ENCODE assay signal across 8 mouse cellular contexts in genomic region chr1:42953482-42953822, GRCm38 (mm10). TPM values are rescaled to one million over a fixed set of nuclear protein-coding genes. Genes with fewer than 3 reads are reported as not detected.
DNase-seq lines count a peak whose midpoint lies in the region; ATAC-seq and TF ChIP-seq lines count a peak whose summit lies in the region.

No protein-coding gene starts in this region.

- H3K4me3 ChIP-seq in lung, adult 2 months (replicated peaks; ENCODE audit: extremely low read depth, low read depth, low read length) = peak overlapping the region; percentile 18
- peak overlapping the region; percentile 68 for H3K4me3 ChIP-seq in embryonic facial prominence, embryonic 13.5 days
- peak overlapping the region; percentile 86 for H3K4me3 ChIP-seq in neural tube, embryonic 14.5 days (ENCODE audit: low read depth, low read length)

- ATAC-seq in embryonic facial prominence, embryonic 13.5 days (ENCODE audit: insufficient number of reproducible peaks, insufficient read depth, low FRiP score, low TSS enrichment, low read depth) = no peak
- ATAC-seq in inflammation-experienced regulatory T-cells, adult 6 months = peak; percentile 49
- peak; percentile 68 for ATAC-seq in neural tube, embryonic 14.5 days (ENCODE audit: low read depth)

- H3K4me2 ChIP-seq in embryonic facial prominence, embryonic 13.5 days = peak overlapping the region; percentile 71
- H3K4me2 ChIP-seq in neural tube, embryonic 14.5 days (ENCODE audit: low read depth, low read length) = peak overlapping the region; percentile 72

- no peaks in the 10 kb centered on the region for H3K27me3 ChIP-seq in embryonic facial prominence, embryonic 13.5 days
- no peaks in the 10 kb centered on the region for H3K27me3 ChIP-seq in neural tube, embryonic 14.5 days (ENCODE audit: control insufficient read depth, insufficient read depth, low read length)

- no peak for DNase-seq in lung, adult 2 months
- no peak for DNase-seq in lung, postnatal 4 days
- no peak for DNase-seq in layer of hippocampus, adult 11-12 months (ENCODE audit: low spot score)
- no peak for DNase-seq in adrenal gland, adult (ENCODE audit: inconsistent age in 2 of 2, low spot score in 1 of 2)
- DNase-seq in c-Kit-positive CD71-positive TER-119-positive erythroid progenitor cells, embryonic 14.5 days (ENCODE audit: low spot score) = no peak

- TF ChIP-seq CTCF in lung, adult 2 months (IDR thresholded peaks at IDR 0.05; ENCODE audit: insufficient read depth, low read length) = no peak

- TF ChIP-seq POLR2A in lung, adult 2 months (IDR thresholded peaks at IDR 0.05; ENCODE audit: borderline replicate concordance, extremely low read depth, low read depth, low read length) = no peak

- 2% methylated on average over 16 of the region's 16 CpGs for WGBS in lung, adult 2 months
- WGBS in embryonic facial prominence, embryonic 13.5 days = 1% methylated on average over 16 of the region's 16 CpGs
- WGBS in neural tube, embryonic 14.5 days = 1% methylated on average over 16 of the region's 16 CpGs

- no peaks in the 10 kb centered on the region for H3K9me3 ChIP-seq in embryonic facial prominence, embryonic 13.5 days
- no peaks in the 10 kb centered on the region for H3K9me3 ChIP-seq in neural tube, embryonic 14.5 days (ENCODE audit: control insufficient read depth, low read length)

- H3K27ac ChIP-seq in embryonic facial prominence, embryonic 13.5 days = peak overlapping the region; percentile 88
- H3K27ac ChIP-seq in neural tube, embryonic 14.5 days (ENCODE audit: low read depth, low read length) = peak overlapping the region; percentile 82

- no peaks in the 10 kb centered on the region for H3K36me3 ChIP-seq in embryonic facial prominence, embryonic 13.5 days
- no peaks in the 10 kb centered on the region for H3K36me3 ChIP-seq in neural tube, embryonic 14.5 days (ENCODE audit: control insufficient read depth, insufficient read depth, low read length)

- peaks cover 5% of the 10 kb centered on the region for H3K4me1 ChIP-seq in lung, adult 2 months (ENCODE audit: control insufficient read depth, insufficient read depth, low read length)
- peaks cover 10% of the 10 kb centered on the region for H3K4me1 ChIP-seq in embryonic facial prominence, embryonic 13.5 days
- H3K4me1 ChIP-seq in neural tube, embryonic 14.5 days (ENCODE audit: control insufficient read depth, insufficient read depth, low read length) = no peaks in the 10 kb centered on the region

- H3K9ac ChIP-seq in embryonic facial prominence, embryonic 13.5 days = peak overlapping the region; percentile 85
- peak overlapping the region; percentile 98 for H3K9ac ChIP-seq in neural tube, embryonic 14.5 days (replicated peaks; ENCODE audit: low read depth, low read length)

RNA-seq across cellular contexts. Expression of gene Gpr45, which starts 0.8 kb away (rescaled TPM):
- polyA plus RNA-seq in lung, adult 2 months (2012; rRNA removed) = 0.31 and 0.53 TPM in 2 replicates
- 14.8 and 16.3 TPM in 2 replicates for polyA plus RNA-seq in embryonic facial prominence, embryonic 13.5 days (2015; fragmentation: Nextera tagmentation; extraction: Ambion mirVana)
- polyA plus RNA-seq in inflammation-experienced regulatory T-cells, adult 6 months (2017; shearing (Covaris generic)) = 10 to 100 TPM in 1 of 3 experiments, 1 to 10 TPM in 2; 8.2 to 10.1 (median 9.7) TPM
- polyA plus RNA-seq in neural tube, embryonic 14.5 days (2014; fragmentation: Nextera tagmentation; extraction: Ambion mirVana) = 15.1 and 16.6 TPM in 2 replicates

Comparison
In these comparisons a context has a peak if more than half of its experiments do, and no peak if none do; other contexts are left out.
1. H3K4me3 ChIP-seq: peak in every context shown above with its lines; median percentile 86 in neural tube, embryonic 14.5 days; 68 in embryonic facial prominence, embryonic 13.5 days; 18 in lung, adult 2 months.